Mouse (Mus musculus): ENCODE measurements around the gene Cox10.

Cox10 gene

DNA sequence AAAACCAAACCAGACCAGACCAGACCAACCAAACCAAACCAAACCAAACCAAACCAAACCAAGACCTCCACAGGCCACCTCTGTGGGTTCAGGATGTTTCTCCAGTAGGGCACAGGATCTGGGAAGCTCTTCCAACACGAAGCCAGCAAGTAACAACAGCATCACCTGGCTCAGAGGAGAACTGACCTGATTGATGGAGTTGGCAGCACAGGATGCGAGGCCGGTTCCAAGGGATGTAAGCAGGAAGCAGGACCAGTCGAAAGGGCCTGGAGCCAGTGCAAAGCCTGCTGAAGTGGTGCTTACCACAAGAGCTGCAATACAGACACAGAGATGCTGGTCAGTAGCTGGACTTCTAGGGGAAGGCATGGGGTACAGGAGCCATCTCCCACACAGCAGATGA is 34.2 kb downstream of the Cox10 start:
- DNase-seq: no peak

DNA sequence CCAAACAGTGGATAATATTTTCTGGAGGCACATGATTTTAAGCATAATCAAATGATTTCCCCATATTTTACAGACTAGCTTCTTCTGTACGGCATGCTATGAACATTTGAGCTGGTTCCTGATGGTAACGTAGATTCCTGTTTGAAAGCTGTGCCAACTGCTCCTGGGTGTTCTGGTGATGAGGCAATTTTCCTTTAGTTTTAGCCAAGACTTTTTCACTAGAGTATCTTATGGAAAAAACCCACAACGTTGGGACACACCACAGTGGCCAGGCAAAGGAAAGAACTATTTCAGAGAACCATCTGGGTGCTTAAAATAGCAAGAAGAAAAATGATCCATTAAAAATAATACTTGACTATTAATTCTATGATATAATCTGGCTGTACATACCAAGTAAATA is 35.2 kb downstream of the Cox10 start:
- no peak for DNase-seq

DNA sequence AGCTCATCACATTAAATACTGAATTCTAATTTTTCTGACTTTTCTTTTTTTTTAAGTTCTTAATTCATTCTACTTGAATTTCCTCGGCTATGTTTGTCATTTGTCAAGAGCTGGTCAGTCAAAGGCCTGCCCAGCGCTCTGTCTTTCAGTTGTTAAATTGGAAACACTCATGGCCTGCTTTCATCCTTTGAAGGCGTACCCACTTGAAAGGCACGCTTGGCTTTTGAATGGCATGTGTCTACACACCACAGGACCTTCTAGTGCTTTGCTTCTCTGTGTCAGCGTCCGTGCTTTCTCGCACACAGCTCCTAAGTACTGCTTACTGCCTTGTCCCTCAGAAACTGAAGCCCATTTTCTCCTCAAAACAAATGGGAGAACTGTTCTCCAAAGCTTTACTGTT is 38.0 kb downstream of the Cox10 start:
- DNase-seq: no peak

DNA sequence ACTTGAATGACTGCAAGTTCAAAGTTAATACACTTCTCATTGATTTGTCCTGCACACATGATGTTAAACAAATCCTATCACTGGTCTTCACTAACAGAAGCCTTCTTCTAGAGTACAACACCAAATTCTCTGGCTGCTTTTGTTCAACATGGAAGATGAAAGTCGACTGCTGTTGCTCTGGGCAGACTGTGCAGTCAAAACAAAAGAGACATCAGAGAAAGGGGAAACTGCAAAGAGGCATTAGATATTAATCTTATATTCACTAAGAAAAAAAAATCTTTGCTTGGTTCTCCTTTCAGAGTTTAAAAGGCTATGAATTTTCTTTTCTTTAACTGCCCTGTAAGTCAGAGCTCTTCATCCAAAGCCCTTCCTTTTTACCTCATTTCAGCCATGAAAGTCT is 39.7 kb downstream of the Cox10 start:
- no peak for DNase-seq

DNA sequence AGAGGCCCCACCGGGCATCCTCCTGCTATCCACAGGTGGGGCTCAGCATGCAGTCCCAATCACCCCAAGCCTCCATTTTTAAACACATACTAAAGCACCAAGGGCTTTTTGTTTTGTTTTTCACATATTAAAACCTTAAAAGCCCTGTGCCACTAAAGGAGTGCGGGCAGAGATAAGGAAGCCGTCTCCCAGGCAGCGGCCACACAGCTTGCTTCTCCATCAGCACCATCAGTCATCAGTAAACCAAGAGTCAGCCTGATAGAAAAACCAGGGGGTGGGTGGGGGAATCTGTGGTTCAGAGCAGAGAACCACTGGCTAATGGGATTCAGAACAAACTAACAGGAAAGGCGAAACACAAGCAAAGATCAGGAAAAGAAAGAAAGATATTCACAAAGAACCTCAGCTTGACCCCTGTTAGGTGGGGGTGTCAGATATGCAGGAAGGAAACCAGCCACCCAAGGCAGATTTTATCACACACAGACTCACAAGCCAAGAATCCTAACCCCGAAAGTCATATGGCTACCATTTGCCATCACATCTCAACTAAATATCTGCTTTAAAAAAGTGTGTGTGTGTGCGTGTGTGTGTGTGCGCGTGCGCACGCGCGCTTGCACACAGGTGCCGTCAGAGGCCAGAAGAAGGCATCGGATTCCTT is 41.7 kb downstream of the Cox10 start:
- no peak for DNase-seq

DNA sequence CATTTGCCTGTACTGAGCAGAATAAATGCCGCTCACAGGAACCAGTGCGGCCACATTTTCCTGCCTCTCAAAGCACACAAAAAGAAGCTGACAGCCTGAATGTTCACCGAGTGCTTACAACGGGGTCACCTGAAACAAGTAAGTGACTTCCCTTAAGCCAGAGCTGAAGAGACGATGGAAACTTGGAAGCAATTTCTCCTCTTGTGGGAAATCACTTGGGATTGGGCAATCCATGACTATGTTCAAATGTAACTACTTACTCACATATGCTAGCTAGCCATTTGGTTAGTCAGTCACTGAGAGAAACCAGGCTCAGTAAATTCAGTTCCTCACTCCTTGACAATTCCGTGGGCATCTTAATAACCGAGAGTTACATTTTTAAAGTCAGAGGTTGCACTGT is 43.0 kb downstream of the Cox10 start:
- DNase-seq: no peak

DNA sequence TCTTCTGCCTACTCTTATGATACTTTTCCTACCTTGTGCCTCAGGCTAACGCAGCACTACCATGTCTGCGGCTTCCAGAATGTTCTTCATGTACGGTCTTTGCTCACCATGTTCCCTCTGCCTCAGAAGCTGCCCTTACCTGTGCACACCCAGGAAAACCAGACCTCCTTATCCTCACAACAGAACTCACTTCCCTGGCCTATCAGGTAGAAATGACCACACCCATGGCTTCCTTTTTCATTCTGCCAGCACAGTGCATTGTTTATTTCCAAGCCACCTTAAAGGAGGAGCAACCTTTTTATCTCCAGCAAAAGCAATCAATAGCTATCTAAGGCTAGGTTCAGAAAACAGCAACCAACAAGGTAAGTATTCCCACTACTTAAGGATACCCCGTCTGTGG is 43.6 kb downstream of the Cox10 start:
- DNase-seq: no peak

DNA sequence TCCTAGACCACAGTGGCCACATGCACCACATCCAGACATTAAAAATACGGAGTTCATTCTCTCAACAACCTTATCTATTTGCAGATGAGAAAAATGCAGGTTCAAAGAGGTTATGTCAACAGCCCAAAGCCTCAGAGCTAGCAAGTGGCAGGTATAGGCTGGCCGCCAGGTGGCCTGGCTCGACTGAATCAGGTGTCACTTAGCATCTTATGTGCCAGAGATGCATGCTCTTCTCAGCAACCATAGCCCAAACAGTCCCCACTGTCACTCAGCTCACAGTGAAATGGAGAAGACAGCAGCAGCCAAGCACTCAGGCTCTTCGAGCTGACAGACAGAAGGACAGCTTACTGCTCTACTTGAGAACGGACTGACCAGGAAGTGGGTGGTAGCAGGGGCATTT is 44.6 kb downstream of the Cox10 start:
- no peak for DNase-seq

DNA sequence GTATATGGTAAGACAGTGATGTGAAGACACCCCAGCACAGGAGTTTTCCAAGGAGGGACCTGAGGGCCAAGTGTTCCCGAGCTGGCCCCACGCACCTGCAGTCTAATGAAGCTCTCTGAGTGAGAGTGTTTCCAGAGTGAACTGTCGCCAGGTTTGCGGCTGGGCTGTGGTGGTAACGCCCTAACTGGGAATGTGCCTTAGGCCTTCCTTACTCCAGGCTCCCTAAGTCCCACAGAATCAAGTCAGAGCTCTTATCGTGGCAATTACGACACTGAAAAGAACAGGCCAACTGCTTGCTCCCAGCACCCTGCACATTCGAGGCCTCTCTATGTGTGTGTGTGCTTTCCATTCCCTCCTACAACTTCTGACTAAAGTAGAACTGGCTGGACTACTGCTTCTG is 51.8 kb downstream of the Cox10 start:
- DNase-seq: no peak

DNA sequence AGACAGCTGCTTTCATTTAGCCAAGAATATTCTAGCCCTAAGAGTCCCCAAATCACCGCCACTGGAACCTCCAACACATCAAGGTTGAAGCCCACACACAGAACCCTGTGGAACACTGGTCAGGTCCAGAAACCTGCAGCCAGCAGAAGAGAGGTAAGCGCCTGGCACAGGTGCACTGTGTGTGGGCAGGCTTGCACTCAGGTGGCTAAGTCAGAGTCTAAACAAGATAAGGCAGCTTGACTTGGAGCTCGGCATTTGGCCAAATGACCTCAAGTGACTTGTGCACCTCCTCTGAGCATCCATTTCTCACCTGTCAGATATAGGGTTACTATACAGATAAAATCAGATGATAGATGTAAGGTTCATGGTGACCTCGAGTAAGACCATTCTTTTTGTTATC is 53.4 kb downstream of the Cox10 start:
- DNase-seq: peak in 1 of 2 experiments; percentile 12

DNA sequence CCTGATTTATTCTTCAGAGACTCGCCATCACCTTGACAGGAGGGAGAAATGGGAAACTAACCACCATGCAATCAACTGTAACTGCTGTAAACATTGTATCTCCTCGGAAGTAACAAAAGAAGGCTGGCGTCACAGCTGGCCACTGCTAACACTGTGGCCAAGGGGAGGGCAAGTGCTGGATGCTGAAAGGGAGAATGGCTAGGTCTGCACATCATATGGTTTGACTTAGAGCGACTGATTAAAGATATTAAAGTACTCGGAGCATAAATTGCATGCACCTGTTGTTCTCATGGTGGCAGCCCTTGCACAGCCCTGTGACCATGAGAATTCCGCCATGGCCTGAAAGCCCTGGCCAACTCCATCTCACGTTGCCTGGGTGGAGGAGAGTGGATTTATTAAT is 54.7 kb downstream of the Cox10 start:
- no peak for DNase-seq

DNA sequence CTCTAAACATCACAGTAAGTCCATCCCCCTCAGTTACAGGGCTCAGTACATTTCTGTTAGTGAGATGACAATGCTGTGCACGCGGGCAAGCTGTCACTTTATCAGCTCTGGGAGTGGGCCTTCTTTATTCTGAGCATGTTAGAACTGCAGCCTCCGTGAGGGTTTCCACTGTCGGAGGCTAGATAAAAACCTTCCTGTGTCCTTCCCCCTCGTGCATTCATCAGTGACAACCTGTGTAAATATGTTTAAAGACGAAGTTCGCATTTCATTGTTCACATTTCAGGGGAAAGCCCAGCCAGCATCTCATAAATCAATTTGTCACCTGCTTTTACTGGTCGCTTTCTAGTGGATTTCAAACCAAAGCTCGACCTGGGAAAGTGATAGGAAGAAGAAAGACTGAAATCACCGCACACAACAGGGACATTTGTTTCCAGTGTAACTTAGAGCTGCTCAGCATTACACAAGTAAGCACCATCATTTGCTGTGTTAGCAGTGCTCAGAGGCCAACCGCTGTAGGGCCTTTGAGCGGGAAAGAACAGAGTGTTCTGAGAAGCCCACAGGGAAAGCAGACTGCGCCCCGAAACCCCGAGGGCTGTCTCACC is 55.8 kb downstream of the Cox10 start:
- no peak for DNase-seq

DNA sequence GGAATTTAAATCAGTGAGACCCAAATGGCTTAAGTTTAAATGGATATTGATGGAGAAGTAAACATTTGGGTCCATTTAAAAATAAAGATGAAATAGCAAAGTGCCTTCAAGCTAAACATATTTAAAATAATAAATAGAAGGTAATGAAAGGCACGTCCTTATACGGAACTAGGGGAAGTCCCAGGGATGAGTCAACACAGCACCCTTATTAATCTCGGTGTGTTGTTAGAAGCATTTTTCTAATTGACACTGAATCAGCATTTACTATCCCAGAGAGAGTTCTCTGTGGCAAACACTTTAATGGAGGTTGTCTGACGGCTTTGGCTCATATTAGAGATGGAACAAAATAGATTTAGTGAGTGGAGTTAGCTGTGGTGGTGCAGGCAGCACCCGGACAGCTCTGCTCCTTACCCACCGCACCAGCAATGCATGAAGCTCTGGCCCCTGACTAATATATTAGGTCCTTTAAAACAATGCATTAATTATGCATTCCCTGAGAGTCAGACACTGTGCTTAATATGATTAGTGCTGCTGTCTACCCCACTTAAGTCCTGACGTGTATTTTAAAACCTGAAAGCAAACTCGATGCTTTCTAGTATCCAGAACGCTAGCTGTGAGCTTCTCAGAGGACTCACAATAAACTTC is 56.7 kb downstream of the Cox10 start:
- no peak for DNase-seq

DNA sequence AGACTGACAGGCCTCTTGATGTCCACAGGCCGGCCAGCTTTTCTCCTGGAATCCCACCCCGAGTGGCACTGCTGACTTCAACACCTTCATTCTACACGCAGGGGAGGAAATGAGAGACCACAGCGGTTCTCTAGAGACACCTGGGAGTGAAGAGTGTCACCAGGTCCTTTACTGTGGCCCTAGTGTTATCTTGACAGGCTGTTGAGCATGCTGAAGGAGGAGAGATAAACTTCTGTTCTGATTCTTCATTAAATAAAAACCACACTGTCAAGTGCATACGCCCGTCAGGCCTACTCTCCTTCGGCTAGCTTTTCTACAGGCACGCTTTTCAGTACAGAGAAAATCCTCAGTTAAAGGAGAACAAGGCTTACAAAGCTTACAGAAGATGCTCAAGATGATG is 60.0 kb downstream of the Cox10 start:
- no peak for DNase-seq

DNA sequence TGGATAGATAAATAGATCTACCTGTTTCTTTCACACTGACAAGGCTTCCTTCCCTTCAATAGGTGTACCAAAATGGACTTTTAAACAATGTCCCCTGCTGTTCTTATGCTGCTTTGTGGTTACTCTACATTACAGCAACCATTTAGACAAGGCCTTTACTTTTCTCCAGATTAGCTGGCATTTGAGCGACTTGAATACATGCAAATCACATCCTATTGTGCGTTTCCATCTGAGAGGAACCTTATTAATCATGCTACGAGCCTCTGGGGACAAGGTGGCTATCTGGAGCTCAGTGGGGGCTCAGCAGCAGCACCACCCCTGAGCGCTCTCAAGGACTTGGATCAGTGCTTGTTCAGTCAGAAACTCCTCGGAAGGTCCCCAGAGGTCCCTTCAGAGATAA is 61.1 kb downstream of the Cox10 start:
- no peak for DNase-seq

DNA sequence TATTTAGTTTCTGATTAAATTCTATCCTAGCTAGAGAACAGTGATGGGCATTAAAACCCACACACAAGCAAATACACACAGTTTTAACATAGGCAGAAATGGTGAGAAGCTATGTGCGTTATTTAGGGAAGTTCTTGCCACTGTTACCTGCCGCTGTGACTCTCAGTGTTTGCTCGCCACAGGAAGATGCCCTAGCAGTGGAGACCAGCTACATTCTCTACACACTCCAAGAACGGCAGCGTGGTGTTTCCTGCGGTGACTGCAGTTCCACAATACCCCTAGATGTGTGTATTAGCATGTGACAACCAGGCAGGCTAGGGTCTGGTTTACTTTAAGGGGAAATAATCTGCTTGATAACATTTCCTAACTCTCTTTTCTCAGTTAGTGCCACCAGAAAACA is 64.0 kb downstream of the Cox10 start:
- no peak for DNase-seq

DNA sequence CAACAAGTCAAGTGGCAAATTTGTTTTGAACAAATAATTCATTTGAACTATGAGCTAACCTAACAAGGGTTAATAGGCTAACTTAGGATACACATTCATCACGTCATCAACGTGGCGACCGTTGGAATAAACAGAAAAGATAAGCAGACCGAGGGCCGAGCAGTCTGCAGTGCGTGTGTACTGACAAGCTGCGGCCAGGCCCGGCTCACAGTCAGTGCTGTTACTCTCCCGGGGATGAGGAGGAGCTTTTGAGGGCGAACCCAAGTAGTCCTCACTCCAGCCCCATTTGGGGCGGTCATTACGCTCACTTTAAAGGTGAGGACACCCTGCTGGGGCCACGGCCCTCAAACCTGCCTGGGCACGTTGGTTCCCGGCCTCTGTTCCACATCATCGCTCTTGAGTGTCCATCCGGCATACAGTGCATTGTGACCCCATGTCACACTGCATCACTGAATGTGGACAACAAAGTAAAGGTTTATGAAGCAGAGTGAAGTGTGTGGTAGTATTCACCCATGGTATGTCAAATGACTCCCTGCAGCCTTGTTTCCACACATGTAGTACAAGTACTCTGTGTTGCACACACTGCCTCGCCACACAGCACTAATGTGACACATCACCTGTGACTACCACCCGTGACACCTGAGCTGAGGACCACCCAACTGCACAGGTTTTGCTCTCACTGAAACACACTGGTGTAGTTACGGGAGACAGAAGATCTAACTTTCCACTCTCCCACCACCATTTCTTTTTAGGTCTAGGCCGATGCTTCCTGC is 68.4 kb downstream of the Cox10 start:
- peak in 1 of 2 experiments; percentile 36 for DNase-seq

DNA sequence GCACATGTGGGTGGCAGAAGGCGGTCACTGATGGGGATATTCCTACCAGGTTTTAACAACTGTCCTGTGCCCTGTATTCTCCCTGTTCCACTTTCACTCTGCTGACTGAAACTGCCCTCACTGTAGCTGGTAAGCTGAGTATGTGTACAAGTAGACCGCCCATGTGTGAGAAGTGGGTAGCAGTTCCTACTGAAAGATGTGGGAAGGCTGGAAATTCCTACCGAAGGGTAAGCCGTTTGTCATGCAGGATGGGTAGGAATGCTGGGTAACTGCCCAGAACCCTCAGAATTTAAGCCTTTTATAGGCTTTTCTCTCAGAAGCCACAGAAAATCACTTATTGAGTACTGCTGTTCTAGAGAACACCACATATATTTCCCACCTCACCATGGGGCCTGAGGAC is 75.1 kb downstream of the Cox10 start:
- DNase-seq: no peak

DNA sequence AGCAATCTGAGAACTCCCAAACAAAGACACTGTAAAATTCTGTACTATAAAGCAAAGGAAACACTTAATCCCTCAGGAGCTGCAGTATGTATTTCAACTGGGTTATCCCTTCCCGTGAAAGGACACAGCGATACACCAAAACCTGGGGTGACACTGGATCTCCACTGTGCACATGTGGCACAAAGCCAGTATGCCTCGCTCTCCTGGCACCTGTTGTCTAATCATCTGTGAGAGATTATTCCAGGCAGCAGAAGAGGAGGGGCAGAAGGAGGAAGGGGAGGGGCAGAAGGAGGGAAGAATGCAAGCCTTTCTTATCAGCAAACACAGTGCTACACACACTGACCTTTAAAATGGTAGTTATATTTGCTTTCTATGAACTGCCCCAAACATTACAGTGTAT is 75.8 kb downstream of the Cox10 start:
- DNase-seq: no peak

DNA sequence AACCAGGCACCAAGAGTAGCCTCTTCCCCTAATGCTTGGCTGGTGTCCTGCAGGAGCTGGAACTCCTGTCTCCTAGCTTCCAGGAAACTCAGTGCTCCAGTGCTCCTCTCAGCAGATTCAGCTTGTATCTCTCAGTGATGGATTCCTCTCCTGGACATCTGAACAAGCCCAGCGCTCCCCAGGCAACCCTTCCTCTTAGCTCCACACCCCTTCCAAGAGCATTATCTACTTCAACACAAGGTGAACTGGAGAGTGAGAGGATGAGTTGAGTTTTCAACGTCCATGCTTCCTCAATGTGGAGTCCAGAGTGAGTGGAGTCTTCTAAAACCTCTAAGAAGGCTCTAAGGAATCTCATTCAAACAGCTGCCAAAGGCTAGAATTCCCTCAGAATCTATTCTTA is 76.6 kb downstream of the Cox10 start:
- DNase-seq: no peak

DNA sequence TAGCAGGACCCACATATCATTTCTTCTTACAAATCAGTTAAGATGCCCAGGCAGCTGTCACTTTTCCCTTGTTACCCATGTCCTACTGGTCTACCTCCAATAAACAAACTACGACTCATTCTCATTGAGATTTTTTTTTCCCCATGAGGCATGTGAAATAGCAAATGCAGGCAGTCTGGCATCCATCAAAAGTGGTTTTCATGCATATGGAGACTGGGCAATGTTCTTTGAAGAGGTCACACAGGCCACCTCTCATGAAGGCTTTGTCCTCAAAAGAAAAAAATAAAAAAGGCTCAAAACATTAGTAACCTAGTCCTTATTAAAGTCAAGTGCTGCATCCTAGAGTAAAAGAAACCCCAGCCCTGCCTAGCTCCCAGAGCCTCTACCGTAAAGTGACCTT is 78.2 kb downstream of the Cox10 start:
- DNase-seq: no peak

DNA sequence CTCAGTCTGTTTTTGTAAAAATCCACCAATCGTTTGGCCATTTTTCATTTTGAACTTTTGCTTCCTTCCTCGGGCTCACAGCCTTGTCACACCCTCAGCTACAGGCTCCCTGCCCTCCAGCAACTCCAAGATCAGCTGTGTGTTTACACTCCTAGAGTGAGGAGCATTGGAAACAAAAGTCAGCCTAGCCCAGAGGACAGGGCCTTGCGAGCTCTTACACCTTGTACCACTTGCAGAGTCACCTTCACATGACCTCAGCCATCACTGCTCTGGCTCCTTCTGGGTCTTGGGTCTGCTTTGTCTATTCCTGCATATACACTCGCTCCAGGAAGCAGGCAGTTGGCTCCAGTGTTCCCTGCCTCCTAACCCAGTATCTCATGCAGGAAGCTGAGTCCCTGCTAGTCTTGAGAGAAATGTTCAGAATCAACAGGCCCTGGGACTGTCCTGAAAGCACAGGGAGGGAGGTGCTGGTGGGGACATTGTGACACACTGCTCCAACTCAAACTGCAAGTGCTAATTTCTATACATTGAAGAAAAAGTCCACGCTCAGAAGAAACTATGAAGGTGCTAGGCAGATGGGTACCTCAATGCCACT is 79.0 kb downstream of the Cox10 start:
- no peak for DNase-seq

DNA sequence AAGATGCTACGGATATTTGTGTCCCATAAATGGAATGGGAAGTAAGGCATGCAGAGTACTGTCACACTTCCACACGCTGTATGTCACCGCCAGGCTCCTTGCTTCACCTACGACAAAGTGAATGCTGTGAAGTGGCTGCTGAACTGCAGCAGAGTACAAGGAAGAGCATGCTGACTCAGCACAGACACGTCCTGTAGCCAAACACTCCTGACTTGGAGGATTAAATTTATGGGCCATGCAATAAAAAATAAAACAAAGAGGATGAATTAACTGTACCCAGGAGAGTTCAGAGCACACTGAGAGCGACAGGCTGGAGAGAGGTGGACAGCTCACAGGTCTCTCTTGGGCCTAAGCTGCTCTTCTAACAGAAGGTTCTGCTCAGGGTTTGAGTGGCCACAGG is 79.8 kb downstream of the Cox10 start:
- no peak for DNase-seq

DNA sequence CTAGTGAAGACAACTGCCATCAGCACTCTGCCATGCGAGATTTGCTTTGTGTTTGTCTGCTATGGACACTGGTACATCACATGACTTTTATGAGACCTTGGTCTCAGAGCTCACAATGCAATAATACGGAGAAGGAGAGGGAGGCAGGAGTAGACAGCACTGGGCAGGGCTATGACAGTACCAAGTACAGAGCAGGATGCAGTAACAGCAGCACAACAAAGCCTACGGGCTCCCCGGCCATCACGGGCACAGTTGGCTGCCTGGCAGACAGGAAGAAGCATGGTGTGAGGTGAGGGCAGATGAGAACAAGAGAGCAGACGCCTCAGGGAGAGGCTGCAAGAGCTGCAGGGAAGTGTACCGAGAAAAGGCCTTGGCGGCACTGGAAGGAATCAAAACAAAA is 87.3 kb downstream of the Cox10 start:
- DNase-seq: no peak

Measured in kidney, postnatal 36 days (tissue).